Mouse (Mus musculus): ENCODE results near the gene Aurka. TPM values are rescaled to one million over a fixed set of nuclear protein-coding genes. Genes with fewer than 3 reads are reported as not detected.

Aurka gene
- polyA plus RNA-seq, 1 experiment: 153 TPM

DNA sequence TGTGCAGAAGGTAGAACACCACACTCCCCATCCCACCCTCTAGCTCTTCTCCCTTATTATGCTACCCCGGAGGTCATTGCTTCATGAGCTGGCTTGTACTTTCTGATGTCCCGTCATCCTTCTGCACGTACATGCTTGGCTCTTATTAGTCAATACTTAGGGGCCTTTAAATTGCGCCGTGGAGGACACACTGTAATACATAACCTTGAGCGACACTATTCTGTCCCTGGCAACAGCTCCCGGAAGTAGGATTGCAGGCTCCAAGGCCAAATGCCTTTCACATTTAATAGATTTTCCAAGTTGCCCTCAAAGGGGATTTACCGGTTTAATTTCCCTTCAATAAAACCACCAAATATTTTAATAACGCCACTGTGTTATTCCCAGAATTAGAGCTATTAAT is 58.6 kb downstream of the Aurka start:
- no peak for TF ChIP-seq POLR2A (IDR thresholded peaks at IDR 0.05; ENCODE audit: insufficient read depth, low read length)
- TF ChIP-seq CTCF (IDR thresholded peaks at IDR 0.05; ENCODE audit: low read depth, low read length): no peak
- no peak for TF ChIP-seq EP300 (IDR thresholded peaks at IDR 0.05; ENCODE audit: insufficient read depth, low read depth, low read length)
- no peak overlapping the region for H3K4me3 ChIP-seq (ENCODE audit: low read depth, low read length)

GRCm38 (mm10) chr2:172306544-172306943 is 63.8 kb downstream of the Aurka start:
- Histone ChIP-seq H3K27me3 (ENCODE audit: control insufficient read depth, insufficient read depth, low read length, poor library complexity, severe bottlenecking) (no peaks in the 10 kb centered on the region), H3K9me3 (replicated peaks; ENCODE audit: control insufficient read depth, insufficient read depth, low read length, poor library complexity, severe bottlenecking) (peaks cover 4% of the 10 kb centered on the region), H3K9ac (ENCODE audit: low read depth, poor library complexity, severe bottlenecking) (no peak overlapping the region), H3K4me3 (ENCODE audit: low read depth, low read length) (no peak overlapping the region), H3K27ac (ENCODE audit: insufficient read depth, low read length) (no peak overlapping the region), H3K4me1 (ENCODE audit: control insufficient read depth, insufficient read depth, low read length) (peaks cover 6% of the 10 kb centered on the region), H3K36me3 (ENCODE audit: control insufficient read depth, insufficient read depth, low read length, poor library complexity, severe bottlenecking) (no peaks in the 10 kb centered on the region)
- TF ChIP-seq EP300 (IDR thresholded peaks at IDR 0.05; ENCODE audit: insufficient read depth, low read depth, low read length) (no peak), POLR2A (IDR thresholded peaks at IDR 0.05; ENCODE audit: insufficient read depth, low read length) (no peak), CTCF (IDR thresholded peaks at IDR 0.05; ENCODE audit: low read depth, low read length) (no peak)

More for the DNA sequence above, 58.6 kb downstream of the Aurka start:
- Histone ChIP-seq H3K9ac (ENCODE audit: low read depth, poor library complexity, severe bottlenecking) (no peak overlapping the region), H3K27me3 (ENCODE audit: control insufficient read depth, insufficient read depth, low read length, poor library complexity, severe bottlenecking) (no peaks in the 10 kb centered on the region; the same call in 1 of the 2 replicates), H3K27ac (ENCODE audit: insufficient read depth, low read length) (no peak overlapping the region), H3K36me3 (ENCODE audit: control insufficient read depth, insufficient read depth, low read length, poor library complexity, severe bottlenecking) (no peaks in the 10 kb centered on the region), H3K4me1 (ENCODE audit: control insufficient read depth, insufficient read depth, low read length) (no peaks in the 10 kb centered on the region), H3K9me3 (replicated peaks; ENCODE audit: control insufficient read depth, insufficient read depth, low read length, poor library complexity, severe bottlenecking) (peaks cover under 1% of the 10 kb centered on the region; the same call in 1 of the 2 replicates)

Other genes starting within 250 kb of the Aurka start
- gene Mc3r, start 122.0 kb downstream of the Aurka start, polyA plus RNA-seq (2011; ENCODE audit: insufficient read depth, insufficient read length, low read depth, missing spikeins): not detected in 2 replicates
- 5.7 and 6.9 TPM in 2 replicates for gene Fam210b, start 25.0 kb downstream of the Aurka start, polyA plus RNA-seq (2011; ENCODE audit: insufficient read depth, insufficient read length, low read depth, missing spikeins)
- 49.6 and 52.1 TPM in 2 replicates for gene Cstf1, start 146 bp upstream of the Aurka start, polyA plus RNA-seq (2011; ENCODE audit: insufficient read depth, insufficient read length, low read depth, missing spikeins)
- 0.37 and 0.52 TPM in 2 replicates for gene Cass4, start 23.3 kb upstream of the Aurka start, polyA plus RNA-seq (2011; ENCODE audit: insufficient read depth, insufficient read length, low read depth, missing spikeins)
- gene Rtf2, start 70.0 kb upstream of the Aurka start, polyA plus RNA-seq (2011; ENCODE audit: insufficient read depth, insufficient read length, low read depth, missing spikeins): 49.7 and 52.6 TPM in 2 replicates
- gene Gcnt7, start 88.1 kb upstream of the Aurka start, polyA plus RNA-seq (2011; ENCODE audit: insufficient read depth, insufficient read length, low read depth, missing spikeins): not detected in 2 replicates
- gene Fam209, start 102.0 kb upstream of the Aurka start, polyA plus RNA-seq (2011; ENCODE audit: insufficient read depth, insufficient read length, low read depth, missing spikeins): 0.88 and 0.97 TPM in 2 replicates
- gene Tfap2c, start 179.1 kb upstream of the Aurka start, polyA plus RNA-seq (2011; ENCODE audit: insufficient read depth, insufficient read length, low read depth, missing spikeins): 107 TPM in 2 replicates